Mouse (Mus musculus) testis, postnatal 14 days (tissue): ENCODE results near the gene Cbfb.

Source experiments
- DNase-seq: peaks from one replicate; pipeline ENCODE4 v3.0.0; 2021; ENCODE audit warnings: low spot score

The Cbfb gene

DNA sequence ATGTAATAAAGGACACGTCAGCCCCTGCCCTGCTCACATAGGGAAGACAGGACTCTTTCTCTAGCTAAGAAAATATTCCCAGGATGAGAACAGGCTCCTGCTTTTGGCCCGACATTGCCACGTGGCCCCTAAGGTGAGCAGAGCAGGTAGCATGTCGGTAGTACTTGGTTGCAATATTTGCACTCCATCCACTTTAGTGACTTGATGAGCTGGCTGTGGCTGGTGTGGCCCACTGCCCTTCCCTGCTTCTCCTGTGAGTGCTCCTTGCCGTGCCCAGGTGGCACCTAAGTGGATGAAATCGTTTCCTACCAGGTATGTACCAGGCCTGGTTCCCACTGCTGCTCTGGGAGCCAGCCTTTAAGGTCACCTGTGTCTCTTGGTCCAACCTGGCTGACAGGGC lies 81.5 kb downstream of the Cbfb start:
- no peak for DNase-seq

DNA sequence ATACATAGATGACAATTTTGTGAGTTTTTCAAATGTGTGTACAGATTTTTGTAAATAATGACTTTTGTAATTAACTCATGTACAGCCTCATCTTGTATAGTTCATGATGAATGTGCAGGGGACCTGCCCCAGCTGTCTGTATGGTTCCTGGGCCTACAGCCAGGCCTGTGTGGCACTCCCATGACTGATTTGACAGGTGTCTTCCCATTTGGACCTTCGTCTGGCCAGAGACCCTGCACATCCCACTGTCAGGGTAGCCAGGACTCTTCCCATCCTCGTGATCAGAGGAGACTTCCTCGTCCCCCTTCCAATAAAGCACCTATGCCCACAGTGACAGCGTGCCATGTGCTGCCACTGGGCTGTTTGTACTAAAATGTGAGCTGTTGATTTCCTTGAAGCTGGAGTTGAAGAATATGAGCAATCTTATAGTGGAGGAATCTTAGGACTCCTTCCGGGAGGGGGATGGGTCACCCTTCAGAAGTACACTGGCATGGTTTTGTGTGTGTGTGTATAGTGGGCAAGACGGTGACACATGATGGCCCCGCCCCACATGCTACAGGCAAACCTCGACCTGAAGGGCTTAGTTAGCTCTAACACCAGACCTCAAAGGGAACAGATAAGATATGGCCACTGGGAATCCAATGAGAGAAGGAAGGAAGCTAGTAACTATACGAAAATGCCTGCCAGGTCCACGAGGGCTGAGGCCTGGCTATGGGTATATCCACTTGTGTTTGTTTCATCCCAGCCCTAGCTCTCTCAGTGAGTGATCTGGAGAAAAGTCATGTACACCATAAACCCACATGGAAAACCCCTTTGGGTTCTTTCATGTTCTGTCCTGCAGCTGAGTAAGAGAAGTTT lies 82.4 kb downstream of the Cbfb start:
- no peak for DNase-seq

DNA sequence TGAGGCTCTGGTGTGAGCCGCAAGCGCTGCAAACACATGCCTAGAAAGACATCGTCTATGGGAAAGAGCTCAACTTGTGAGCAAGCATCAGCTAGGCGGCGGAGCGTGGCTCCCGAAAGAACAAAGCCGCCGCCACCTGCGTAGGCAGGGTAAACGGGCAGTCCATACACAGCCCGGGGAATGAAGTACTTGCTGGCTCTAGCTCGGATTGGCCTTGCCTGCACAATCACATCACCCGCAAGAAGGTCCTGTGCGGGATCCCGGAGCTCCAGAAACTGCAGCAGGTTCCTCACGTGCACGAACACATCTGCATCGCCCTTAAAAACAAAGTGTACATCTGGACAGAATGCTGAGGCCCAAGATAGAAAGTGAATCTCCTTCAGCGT lies 83.3 kb downstream of the Cbfb start:
- DNase-seq = no peak

DNA sequence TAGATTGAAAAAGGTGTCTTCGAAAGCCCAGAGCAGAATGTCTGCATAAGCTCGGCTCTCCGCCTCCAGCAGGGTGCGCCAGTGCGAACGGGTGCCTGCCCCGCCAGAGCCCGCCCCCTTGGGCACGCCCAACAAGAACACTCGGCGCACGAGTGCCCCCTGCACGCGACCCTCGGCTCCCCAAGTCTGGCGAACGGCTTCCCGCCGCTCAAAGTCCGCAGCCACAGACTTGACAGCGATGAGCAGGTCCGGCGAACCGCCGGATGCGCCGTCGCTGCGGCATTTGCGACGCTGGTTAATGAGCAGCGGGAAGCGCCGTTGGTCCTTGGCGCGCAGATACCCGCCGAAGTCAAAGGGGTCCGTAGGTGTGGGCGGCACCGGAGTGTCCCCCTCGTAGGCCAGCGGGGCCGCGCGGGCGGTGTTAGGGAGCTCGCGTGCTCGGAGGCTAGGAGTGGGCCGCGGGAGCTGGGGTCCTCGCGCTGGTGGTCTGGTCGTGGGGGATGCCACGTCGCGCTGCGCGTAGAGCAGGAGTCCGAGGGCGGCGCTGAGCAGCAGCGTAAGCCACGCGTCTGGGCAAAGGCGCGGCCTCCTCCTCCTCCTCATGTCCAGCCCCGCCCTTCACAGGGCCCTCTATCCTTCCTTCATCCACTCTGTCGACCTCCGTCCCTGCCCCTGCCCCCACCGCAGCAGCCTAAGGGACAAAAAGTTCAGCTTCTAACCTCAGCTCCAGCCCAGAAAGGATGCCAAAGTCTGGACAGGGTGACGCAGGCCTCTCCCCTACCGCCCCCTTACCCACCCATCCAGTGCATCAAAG lies 83.9 kb downstream of the Cbfb start:
- DNase-seq = peak; percentile 89

DNA sequence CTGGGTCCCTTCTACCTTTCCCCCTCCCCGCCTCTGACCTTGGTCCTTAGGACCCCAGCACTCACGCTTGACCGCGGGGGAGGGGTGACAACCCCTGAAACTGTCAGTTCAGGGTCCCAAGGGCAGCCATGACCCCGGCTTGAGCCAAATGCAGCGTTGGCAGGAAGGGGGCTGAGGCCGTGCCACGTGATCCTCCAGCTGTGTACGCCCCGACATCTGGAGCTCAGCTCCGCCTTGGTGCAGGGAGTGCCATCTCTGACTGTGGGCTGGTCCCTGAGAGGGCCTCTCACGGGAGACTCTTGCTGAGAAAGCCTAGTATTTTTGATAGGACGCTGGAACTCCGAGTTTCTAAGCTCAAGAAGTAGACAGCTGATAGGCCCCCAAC lies 84.5 kb downstream of the Cbfb start, which contains the start of gene B3gnt9:
TSS of gene B3gnt9 (minus strand) at position 188 of the 385 bp plus-strand sequence.
- DNase-seq = peak; percentile 79

DNA sequence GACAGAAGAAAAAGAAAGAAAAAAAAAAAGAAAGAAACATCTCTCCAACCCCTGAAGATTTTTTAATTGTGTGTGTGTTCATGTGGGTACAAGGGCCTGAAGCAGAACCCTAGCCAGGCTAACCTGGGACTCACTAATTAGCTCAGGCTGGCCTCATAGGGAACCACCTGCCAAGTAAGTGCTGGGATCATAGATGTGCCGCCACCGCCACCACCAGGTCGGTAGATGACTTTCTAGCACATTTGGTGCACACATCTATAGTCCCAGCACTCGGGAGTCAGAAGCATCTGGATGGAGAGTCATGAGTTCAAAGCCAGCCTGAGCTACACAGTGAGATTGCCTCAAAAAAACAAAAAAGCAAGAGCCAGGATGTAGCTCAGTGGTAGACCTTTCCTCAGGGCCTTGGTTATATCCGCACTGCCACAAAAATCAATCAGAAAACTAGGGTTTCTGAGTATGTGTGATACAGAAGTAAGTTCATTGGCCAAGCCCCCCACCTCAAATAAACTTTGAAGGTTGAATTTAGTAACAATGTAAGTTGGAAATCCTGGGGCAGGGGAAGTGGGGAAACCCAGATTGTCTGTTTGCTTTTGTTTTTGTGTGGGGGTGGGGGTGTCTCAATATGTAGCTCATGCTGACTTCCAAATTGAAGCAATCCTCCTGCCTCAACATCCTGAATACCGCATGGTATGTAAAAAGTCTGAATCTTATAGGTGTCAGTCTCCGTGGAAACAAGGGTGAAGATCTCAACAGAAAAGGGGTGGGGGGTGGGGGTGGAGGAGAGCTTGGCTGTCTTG lies 87.0 kb downstream of the Cbfb start:
- no peak for DNase-seq

DNA sequence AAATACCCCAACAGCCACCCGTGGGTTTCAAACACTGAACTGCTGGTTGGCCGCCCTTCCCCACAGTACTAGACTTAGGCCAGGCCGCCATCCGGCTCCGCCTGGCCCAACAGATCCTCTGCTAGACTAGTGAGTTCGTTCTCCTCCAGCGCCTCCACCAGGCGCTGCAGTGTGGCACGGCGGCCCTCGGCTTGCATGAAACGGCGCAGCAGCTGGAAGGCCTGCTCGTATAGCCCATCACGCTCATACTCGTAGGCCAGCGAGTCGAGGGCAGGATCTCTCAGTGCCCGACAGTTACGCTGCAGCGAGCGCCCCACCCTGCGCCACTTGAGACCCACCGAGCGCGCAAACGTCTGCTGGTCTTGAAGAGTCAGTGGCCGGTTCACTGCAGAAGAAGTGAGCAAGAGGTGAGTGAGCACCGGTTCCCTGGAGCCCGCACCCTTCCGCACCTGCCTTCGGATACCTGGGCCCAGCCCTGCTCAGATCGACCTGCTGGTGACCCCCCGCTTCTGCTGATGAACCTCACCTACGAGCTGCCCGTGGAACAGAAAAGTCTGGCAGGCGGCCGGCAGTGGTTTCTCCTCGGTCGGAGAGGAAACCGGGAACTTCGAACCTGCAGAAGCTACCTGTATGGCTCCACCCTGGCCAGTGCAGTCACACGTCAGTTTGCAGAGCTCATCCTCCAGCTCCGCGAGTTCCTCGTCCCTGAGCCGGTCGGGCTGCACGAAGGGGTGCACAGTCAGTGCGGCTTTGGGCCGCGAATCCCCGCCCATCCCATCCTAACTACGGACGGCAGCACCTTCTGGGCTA lies 88.6 kb downstream of the Cbfb start:
- DNase-seq = no peak

DNA sequence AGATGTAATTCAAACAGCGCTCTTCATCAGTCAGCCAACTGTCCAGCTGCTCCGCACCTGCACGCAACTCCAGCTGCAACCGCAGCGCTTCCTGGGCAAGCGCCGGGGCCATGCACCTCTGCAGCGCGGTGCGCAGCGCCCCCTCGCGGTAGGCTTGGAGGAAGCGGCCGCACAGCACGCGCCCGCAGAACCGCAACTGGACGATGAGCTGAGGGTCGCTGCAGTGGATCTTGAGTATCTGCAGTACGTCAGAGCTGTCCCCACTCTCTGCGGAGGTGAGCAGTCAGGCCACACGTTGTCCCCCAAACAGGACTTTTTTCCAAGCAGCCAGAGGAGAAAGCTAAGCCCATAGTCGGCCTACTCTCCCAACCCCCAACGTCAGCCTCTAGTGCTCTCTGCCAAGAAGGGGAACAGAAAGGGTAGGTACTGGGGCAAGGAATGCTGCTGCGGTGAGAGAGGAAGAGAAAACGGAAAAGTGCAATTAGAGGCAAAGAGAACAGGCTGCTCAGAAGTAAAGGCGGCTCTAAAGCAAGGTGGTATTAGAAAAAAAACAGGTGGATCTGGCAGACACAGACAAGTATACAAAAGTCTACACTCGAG lies 89.3 kb downstream of the Cbfb start:
- DNase-seq = peak; percentile 79

DNA sequence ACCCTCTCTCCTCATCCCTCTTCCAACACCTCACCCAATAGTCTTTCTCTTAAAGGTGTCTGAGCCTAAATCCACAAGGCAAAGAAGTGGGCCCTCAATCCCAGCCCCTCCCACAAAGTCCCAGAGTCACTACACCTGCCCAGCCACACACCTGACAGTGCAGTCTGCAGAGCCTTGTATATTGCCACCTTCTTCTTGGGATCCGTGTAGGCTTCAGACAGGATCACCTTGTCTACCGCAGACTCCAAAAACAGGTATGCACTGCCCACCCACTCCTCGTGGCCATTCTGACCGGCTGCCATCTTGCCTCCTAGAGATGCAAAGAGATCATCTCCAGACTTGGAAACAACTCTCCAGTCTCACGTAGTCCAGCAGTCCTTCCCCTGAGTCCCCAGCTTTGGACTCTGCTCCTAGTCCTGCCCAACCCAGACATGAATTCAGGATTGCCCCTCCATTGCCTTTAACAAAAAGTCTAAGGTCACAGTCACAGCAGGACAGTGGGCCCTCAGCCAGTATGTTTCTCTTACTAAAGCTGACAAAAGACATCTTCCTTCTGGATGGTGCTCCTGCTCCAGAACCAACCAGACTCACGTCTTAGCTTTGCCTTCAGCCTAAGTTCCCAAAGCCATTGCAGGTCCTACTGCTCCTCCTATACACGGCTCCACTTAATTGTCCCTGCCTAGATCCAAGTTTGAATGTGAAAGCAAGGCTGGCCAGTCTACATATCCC lies 90.1 kb downstream of the Cbfb start:
- no peak for DNase-seq

DNA sequence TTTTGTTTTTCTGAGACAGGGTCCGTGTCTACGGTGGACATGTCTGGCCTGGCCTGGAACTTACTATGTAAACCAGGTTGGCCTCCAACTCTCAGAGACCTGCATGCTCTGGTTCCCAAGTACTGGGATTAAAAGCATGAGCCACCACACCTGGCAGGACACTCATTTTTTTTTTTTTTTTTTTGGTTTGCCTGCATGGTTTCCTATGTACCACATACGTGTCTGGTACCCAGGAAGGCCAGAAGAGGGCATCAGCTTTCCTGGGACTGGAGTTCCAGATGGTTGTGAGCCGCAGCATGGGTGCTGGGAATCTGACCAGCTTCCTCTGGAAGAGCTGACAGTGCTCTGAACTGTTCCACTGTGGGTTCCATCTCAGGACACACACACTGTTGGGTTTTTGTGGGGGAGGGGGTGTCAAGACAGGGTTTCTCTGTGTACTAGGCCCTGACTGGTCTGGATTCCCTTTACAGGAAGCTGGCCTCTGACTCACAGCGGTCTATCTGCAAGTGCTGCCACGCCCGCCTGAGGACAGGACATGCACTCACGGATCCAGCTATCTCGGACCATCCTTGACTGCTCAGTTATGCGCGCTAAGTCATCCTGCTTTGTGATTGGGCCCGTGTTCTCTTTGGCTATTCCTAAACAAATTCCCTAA lies 91.0 kb downstream of the Cbfb start:
- no peak for DNase-seq

DNA sequence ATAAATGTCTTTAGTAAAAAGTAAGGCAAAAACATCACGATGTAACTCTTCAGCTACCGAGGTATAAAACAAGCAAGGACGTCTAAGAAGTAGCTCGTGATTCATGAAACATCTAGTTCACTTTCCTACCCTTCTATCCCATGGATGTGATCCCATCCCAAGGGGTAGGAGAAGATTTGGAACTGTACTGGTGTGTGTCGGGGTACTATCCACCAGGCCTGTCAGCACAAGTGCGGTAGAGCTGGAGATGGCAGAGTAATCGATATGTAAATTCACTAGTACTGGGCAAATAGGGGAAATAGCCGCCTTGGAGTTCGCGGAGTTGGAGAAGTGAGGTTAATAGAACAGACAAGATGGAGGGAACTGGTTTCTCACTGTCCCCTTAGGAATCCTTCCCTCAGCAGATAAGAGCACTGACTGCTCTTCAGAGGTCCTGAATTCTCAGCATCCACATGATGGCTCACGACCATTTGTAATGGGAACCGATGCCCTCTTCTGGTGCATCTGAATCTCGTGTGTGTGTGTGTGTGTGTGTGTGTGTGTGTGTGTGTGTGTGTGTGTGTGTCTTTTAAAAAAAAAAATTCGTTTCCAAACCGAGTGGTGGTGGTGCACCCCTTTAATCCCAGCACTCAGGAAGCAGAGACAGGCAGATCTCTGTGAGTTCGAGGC lies 92.9 kb downstream of the Cbfb start:
- DNase-seq = no peak

DNA sequence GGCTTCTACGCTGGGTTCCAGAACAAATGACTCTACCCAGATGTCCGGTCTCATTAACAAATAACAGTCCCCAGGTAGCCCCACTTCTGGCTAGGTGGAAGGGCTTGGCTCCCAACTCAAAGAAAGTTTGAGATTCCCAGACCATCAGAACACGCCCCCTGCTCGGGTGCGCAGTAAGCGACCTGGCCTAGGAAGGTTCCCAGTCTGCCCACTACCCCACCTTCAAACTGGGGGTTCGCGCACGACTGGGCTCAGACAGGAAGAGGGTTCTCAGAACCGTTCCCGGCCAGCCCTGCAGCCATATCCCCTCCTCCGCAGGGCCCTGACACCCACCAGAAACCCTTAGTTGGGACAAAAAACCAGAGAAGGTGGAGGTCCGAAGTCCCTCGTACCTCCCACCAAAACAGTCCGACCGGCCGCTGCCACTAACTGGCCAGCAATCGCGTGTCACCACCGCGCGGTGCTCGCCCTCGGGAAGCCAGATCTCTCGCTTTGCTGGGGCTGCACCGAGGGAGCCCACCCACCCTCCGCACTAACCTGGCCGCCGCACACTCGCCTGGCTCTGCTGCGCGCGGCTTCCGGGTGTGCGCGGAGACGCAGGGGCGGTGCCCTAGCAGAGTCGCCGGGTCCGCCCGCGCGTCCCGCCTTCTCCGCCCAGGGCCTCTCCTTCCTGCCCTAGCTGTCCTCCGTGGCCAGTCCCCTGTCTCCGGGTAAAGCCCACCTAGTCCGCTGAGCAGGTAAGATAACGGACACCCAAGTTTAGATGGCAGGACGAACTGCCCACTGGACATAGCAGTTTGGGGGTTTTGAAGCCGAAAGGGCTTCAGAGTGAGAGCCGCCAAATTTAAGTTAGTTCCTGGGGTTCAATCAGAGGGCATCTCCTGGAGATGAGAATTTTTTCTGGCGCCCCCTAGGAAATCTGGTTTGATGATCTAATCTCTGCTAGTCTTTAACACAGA lies 93.8 kb downstream of the Cbfb start, which contains the start of the genes Tradd and Fbxl8:
TSS of gene Tradd (minus strand) at position 586 of the 959 bp plus-strand sequence.
TSS of gene Fbxl8 (plus strand) at position 625 of the 959 bp plus-strand sequence.
- DNase-seq = no peak

DNA sequence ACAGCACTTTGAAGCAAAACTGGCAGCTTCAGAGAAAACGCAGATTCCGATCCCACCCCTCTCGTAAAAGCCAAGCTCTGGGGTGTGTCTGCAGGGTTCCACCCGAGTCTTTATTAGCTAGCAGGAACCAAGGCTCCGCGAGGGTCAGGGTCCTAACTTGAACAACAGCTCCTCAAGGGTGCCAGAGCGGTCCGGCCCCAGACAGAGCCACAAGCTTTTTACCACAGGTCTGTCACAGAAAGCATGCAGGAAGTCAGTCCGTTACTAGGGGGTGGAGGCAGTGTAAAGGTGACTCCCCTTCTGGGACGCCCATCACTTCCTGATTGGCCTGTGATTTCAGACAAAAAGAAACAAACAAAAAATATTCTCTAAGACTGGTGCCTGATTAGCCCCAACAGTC lies 94.7 kb downstream of the Cbfb start:
- no peak for DNase-seq

DNA sequence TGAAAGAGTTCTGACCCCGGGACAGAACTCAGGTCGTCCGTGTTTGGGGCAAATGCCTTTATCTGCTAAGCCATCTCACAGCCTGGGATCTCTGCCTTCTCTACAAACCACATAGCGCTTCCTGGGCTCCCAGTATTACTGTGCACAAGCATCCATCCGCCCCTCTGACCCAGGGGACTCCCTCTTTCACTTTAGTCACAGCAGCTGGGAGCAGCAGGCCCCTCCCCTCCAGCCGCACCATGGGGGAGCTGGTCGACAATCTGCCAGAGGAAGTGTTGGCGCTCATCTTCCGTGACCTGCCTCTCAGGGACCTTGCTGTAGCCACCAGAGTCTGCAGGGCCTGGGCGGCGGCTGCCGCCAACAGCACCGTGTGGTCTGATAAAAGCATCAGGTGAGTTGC lies 96.3 kb downstream of the Cbfb start:
- DNase-seq = no peak
